Mouse (Mus musculus) neural tube, postnatal 0 days (tissue): ENCODE data around the gene Ivd. TPM values are rescaled to one million over a fixed set of nuclear protein-coding genes. Genes with fewer than 3 reads are reported as not detected.

Source experiments
- polyA plus RNA-seq: library from polyadenylated mRNA; unstranded; fragments of >200 nt; fragmentation: Nextera tagmentation; extraction: Ambion mirVana; gene quantifications from 2 replicates; pipeline ENCODE4 v1.2.1, GENCODE M21; 2015

Ivd gene
- 63.3 and 69.3 TPM in 2 replicates for polyA plus RNA-seq

DNA sequence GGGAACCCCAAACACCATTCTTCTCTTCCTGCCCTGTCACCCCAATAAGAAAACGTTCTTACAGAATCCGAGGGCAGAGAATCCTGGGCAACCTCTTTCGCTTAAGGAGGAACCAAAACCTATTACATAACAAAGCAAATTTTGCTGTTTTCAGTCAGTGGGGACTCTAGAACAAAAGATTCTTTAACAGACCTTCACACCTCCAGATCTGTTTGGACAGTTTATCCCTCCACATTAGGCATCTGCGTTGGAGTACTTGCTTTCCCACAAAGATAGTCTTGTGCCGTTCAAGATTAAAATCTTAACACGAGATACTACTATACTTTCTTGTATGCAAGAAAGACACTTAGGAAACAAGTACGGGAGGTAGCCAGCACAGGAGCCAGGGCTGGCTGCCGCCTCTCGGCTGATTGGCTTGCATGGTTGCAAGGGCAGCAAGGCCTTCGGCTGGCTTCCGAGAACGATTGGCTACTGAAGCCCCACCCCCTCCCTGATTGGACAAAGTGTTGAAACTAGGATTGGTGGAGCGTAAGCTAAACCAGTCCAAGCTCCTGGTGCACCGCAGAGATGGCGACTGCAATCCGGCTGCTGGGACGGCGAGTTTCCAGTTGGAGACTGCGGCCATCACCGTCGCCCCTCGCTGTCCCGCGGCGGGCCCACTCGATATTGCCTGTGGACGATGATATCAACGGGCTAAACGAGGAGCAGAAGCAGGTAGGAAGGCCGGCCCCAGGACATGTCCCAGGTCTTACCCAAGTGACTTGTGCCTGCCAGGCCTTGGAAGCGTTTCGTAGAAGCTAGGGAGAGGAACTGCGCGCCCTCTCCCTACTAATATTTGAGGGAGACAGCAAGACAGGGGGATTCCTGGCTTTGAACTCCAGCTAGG lies at the start of gene Ivd:
Gene Ivd, plus strand, starts transcription at position 501 of the 886 bp plus-strand sequence.

DNA sequence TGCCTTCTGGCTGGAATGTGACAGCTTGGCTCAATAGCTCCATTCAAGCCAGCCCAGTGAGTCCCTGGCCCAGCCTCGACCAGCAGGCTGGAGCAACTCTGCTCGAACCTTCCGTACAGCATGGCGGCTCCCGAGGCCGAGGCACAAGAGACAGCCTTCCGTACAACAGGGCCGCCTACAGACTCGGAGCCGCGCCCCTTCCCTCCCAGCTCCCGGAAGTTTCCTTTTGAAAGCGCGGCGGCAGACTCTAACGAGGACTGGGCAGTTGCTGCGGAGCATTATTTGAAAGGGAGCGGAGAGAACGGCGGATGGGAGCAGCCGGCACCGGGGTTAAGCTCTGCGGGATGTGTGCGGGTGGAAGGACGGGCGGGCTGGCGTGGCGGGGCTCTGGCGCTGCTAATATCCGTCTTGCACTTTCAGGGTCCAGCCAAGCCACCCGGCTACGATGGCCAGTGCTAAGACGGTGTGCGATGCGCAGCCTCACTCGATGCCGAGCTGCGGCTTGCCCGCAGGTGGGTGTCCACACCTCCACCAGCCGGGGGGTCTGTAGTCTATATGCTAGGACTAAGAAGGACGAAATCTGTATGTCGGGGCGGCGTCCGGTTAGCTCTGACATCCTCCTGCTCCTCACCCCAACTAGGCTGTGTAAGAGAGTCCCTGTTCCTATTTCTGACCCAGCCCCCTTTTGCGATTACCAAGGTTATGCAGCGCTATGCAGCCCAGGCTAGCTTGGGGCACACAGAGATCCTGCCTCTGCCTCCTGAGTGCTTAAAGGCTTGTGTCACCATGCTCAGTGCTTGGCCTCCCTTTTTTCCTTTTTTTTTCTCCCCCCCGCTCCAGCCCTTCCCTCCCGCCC lies 47.5 kb upstream of the Ivd start, which contains the start of gene Knstrn:
Gene Knstrn, plus strand, starts transcription at position 23 of the 856 bp plus-strand sequence.

DNA sequence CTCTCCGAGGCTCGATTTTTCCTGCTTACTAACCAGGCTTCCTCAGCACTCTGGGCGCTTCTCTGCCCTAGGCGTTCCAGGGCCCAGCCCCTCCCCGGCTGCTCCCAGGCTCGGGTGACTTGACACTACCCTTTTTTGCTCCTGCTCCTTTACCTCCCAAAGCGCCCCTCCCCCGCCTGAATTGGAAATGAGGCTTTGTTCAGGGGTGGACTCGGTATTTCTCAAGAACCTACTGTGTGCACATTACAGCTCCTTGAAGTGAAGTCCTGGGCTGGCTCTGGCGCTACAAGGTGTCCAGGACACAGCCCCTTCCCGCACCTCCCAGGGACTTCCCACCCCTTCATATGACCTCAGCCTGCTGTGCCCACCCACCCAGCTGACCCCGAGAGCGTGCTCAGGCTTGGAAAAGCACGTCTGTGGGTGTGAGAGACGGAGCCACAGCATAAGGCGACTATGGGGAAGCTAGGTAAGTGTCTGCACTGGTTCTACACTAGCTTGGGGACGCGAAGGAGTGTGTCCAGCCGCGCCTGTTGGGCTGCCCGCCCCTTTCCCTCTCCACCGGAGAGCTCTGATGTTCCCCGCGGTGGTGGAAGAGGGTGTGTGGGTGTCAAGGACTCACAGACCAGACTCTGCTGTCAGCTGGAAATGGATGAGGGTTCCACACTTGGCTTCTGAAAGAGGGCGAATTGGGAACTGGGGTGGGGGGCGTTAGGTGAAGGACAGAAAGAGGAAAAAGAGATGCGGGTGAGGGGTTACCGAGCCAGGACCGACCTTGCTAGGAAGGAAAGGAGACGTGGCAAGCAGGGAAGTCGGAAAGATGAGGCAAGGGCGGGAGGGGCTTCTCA lies 38.4 kb downstream of the Ivd start, which contains the start of gene Bahd1:
Gene Bahd1, plus strand, starts transcription at position 397 of the 845 bp plus-strand sequence.

DNA sequence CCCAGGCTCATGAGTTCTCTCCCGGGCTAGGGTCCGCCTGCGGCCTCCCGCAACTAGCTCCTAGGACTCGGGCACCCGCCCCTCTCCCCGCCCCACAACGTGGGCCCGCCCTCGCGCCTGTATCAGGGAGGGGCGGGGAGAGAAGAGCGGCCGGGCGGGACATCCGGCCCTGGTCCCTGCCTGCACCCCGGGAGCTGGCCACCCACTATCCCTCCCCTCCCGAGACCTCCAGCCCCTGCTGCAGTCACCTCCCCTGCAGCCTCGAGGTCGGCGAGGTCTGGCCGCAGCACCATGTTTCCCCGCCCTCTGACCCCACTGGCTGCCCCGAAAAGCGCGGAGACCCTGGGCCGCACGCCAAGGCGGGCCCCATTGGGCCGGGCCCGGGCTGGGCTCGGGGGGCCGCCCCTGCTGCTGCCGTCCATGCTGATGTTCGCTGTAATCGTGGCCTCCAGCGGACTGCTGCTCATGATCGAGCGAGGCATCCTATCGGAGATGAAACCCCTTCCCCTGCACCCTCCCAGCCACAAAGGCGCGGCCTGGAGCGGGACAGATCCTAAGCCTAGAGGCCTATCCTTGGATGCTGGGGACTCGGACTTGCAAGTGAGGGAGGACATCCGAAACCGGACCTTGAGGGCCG lies 64.7 kb downstream of the Ivd start, which contains the start of gene Chst14:
Gene Chst14, plus strand, starts transcription at position 136 of the 637 bp plus-strand sequence.

Other genes with a start within 250 kb of the Ivd start
- gene Pak6, start 198.7 kb upstream of the Ivd start, polyA plus RNA-seq, result 42.7 and 53.9 TPM in 2 replicates
- gene Ankrd63, start 158.0 kb upstream of the Ivd start, polyA plus RNA-seq, result not detected in 2 replicates
- 0.79 and 0.81 TPM in 2 replicates for gene Plcb2, start 133.5 kb upstream of the Ivd start, polyA plus RNA-seq
- gene Inafm2, start 116.2 kb upstream of the Ivd start, polyA plus RNA-seq, result 19.2 and 20.5 TPM in 2 replicates
- gene Ccdc9b, start 99.3 kb upstream of the Ivd start, polyA plus RNA-seq, result 0.88 and 0.92 TPM in 2 replicates
- gene Phgr1, start 89.2 kb upstream of the Ivd start, polyA plus RNA-seq, result not detected in 2 replicates
- 83.1 and 84.1 TPM in 2 replicates for gene Disp2, start 82.2 kb upstream of the Ivd start, polyA plus RNA-seq
- 7.9 and 9.6 TPM in 2 replicates for gene Knstrn, start 48.0 kb upstream of the Ivd start, polyA plus RNA-seq
- 6.7 and 6.8 TPM in 2 replicates for gene Bahd1, start 38.4 kb downstream of the Ivd start, polyA plus RNA-seq
- 5.2 and 6.4 TPM in 2 replicates for gene Chst14, start 64.5 kb downstream of the Ivd start, polyA plus RNA-seq
- 46.5 and 49.0 TPM in 2 replicates for gene Ccdc32, start 167.4 kb downstream of the Ivd start, polyA plus RNA-seq
- 3.4 and 4.1 TPM in 2 replicates for gene Rpusd2, start 172.8 kb downstream of the Ivd start, polyA plus RNA-seq
- gene Knl1, start 185.2 kb downstream of the Ivd start, polyA plus RNA-seq, result 3.9 and 4.6 TPM in 2 replicates